Mouse (Mus musculus) kidney, postnatal 36 days (tissue): ENCODE measurements around the gene Serpina3i.

Experiments used
- DNase-seq, 2 experiments: peaks; one replicate each; pipeline ENCODE4 v3.0.0; 2021 to 2022; ENCODE audit warnings: mixed read lengths in 2 of 2

The Serpina3i gene

GRCm38 (mm10) chr12:104298049-104298448 lies 35.1 kb downstream of the Serpina3i start:
- no peak for DNase-seq

DNA sequence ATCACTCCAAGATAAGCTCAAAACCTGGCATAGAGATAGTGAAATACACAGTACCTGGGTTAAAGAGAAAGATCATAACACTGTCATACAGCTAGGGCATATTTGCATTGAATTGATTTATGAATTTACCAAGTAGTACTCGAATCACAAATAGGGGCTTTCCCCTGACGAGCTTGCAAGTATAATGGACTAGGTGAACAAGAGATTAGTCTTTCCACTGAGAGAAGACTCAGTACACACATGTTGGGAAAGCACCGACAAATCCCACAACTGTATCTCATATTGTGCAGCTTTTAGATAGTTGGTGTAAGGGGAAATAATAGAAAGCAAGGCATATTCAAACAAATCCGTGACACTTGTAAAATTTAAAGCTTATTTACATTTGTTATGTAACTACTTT lies 43.1 kb downstream of the Serpina3i start:
- no peak for DNase-seq

- DNase-seq: no peak
Measured at GRCm38 (mm10) chr12:104314253-104314652, 51.3 kb downstream of the Serpina3i start, which contains the start of gene Serpina3j. Gene Serpina3j (plus strand): TSS chr12:104314553.
